Mouse (Mus musculus): Measurements from ENCODE around the gene Liph.

- TF ChIP-seq GATA1 (IDR thresholded peaks at IDR 0.05; ENCODE audit: borderline replicate concordance, low read length): no peak
- TF ChIP-seq FLI1 (IDR thresholded peaks at IDR 0.05; ENCODE audit: low read length): no peak
Observed at GRCm38 (mm10) chr16:21995304-21995703, at the start of gene Liph.
